Mouse (Mus musculus) spleen, adult 18-20 months (tissue): ENCODE results near the gene Ablim1.

ENCODE experiments used
- DNase-seq, 2 experiments: peaks; one replicate each; pipeline ENCODE4 v3.0.0; 2022; ENCODE audit warnings: mixed read lengths in 2 of 2

Gene Ablim1

GRCm38 (mm10) chr19:57049592-57050090 is 265.1 kb downstream of the Ablim1 start:
- DNase-seq = no peak

- no peak for DNase-seq
These were observed 266.9 kb downstream of the Ablim1 start for GRCm38 (mm10) chr19:57047671-57048320.

GRCm38 (mm10) chr19:57039258-57039657 is 275.5 kb downstream of the Ablim1 start:
- DNase-seq = no peak

- DNase-seq = no peak
These were observed 277.9 kb downstream of the Ablim1 start for GRCm38 (mm10) chr19:57036860-57037259.

- DNase-seq = peak; percentile 27 to 61
These were observed 283.1 kb downstream of the Ablim1 start for GRCm38 (mm10) chr19:57031582-57031981.

- no peak for DNase-seq
These were observed 285.3 kb downstream of the Ablim1 start for GRCm38 (mm10) chr19:57029461-57029860.

- DNase-seq = no peak
These were observed 286.2 kb downstream of the Ablim1 start for GRCm38 (mm10) chr19:57028327-57029179.

- no peak for DNase-seq
These were observed 288.2 kb downstream of the Ablim1 start for GRCm38 (mm10) chr19:57026501-57026900.

- DNase-seq = no peak
These were observed 296.9 kb downstream of the Ablim1 start for GRCm38 (mm10) chr19:57017785-57018179.

- no peak for DNase-seq
These were observed 297.5 kb downstream of the Ablim1 start for GRCm38 (mm10) chr19:57016995-57017784.

GRCm38 (mm10) chr19:57014808-57015207 is 299.9 kb downstream of the Ablim1 start:
- DNase-seq = peak in 1 of 2 experiments; percentile 21

- DNase-seq = no peak
These were observed 301.4 kb downstream of the Ablim1 start for GRCm38 (mm10) chr19:57013271-57013677.

GRCm38 (mm10) chr19:57012068-57012467 is 302.7 kb downstream of the Ablim1 start:
- DNase-seq = no peak

- DNase-seq = no peak
These were observed 304.7 kb downstream of the Ablim1 start for GRCm38 (mm10) chr19:57010064-57010463.

- DNase-seq = no peak
These were observed 305.1 kb downstream of the Ablim1 start for GRCm38 (mm10) chr19:57009653-57010052.

- peak in 1 of 2 experiments; percentile 16 for DNase-seq
These were observed 306.7 kb downstream of the Ablim1 start, which contains the start of gene Afap1l2 for GRCm38 (mm10) chr19:57007781-57008710. TSS of gene Afap1l2 (minus strand) at chr19:57008228.

- no peak for DNase-seq
These were observed 307.4 kb downstream of the Ablim1 start for GRCm38 (mm10) chr19:57007291-57007690.

GRCm38 (mm10) chr19:57006841-57007240 is 307.9 kb downstream of the Ablim1 start:
- DNase-seq = no peak

GRCm38 (mm10) chr19:57005062-57005461 is 309.7 kb downstream of the Ablim1 start:
- DNase-seq = no peak

- DNase-seq = no peak
These were observed 311.3 kb downstream of the Ablim1 start for GRCm38 (mm10) chr19:57003460-57003810.

GRCm38 (mm10) chr19:57002741-57003459 is 311.8 kb downstream of the Ablim1 start:
- no peak for DNase-seq
